Mouse (Mus musculus) liver, postnatal 0 days (tissue): ENCODE measurements around the gene Ahsg. TPM values are rescaled to one million over a fixed set of nuclear protein-coding genes. Genes with fewer than 3 reads are reported as not detected.

Experiments used
- ATAC-seq: fragments of 200-750 bp; cut with Nextera tagmentation; 2 replicates; pipeline ENCODE4 v1.8.0; 2017; ENCODE audit warnings: mild to moderate bottlenecking, moderate library complexity
- DNase-seq: peaks from one replicate; pipeline ENCODE4 v3.0.0-alpha.2; 2016
- H3K27ac ChIP-seq: fragments of 300-500 bp; sonication (generic); 2 replicates; pipeline ENCODE4 v1.5.1; 2014; ENCODE audit warnings: antibody characterized with exemption, moderate library complexity, mild to moderate bottlenecking, low read depth
- H3K27me3 ChIP-seq: fragments of 300-500 bp; sonication (generic); 2 replicates; pipeline ENCODE4 v1.6.1; 2014; ENCODE audit warnings: low read length, control low read depth, mixed read lengths; ENCODE audit not compliant: insufficient read depth
- H3K36me3 ChIP-seq: fragments of 300-500 bp; sonication (generic); replicated peaks from 2 replicates; pipeline ENCODE4 v1.6.1; 2014; ENCODE audit warnings: mild to moderate bottlenecking, control low read depth, low read length, moderate library complexity, mixed read lengths; ENCODE audit not compliant: insufficient read depth
- H3K4me1 ChIP-seq: fragments of 300-500 bp; sonication (generic); 2 replicates; pipeline ENCODE4 v1.6.1; 2014; ENCODE audit warnings: antibody characterized with exemption, mild to moderate bottlenecking, control low read depth; ENCODE audit not compliant: insufficient read depth
- H3K4me2 ChIP-seq: fragments of 300-500 bp; sonication (generic); 2 replicates; pipeline ENCODE4 v1.6.1; 2014; ENCODE audit warnings: low read depth, mild to moderate bottlenecking, low read length, moderate library complexity, mixed read lengths
- H3K4me3 ChIP-seq: fragments of 300-500 bp; sonication (generic); 2 replicates; pipeline ENCODE4 v1.5.1; 2014; ENCODE audit warnings: low read depth, low read length
- H3K9ac ChIP-seq: fragments of 300-500 bp; sonication (generic); replicated peaks from 2 replicates; pipeline ENCODE4 v1.6.1; 2014; ENCODE audit warnings: mild to moderate bottlenecking, moderate library complexity
- H3K9me3 ChIP-seq: fragments of 300-500 bp; sonication (generic); 2 replicates; pipeline ENCODE4 v1.6.1; 2016; ENCODE audit warnings: mild to moderate bottlenecking, control low read depth, low read length, mixed read lengths
- CTCF ChIP-seq: sonication (generic); IDR thresholded peaks from 2 replicates; pipeline ENCODE4 v1.5.1; 2016; ENCODE audit warnings: antibody characterized with exemption, low read depth
- EP300 ChIP-seq: IDR thresholded peaks from 2 replicates; pipeline ENCODE4 v1.6.1; 2016; ENCODE audit warnings: antibody characterized with exemption, low read depth, mild to moderate bottlenecking
- whole genome bisulfite sequencing: fragments of 180-500 bp; shearing (Covaris S2); extraction: QIAGEN DNeasy Blood & Tissue Kit; methylation state at CpG from one replicate; pipeline ENCODE4 v1.1.7; 2014; ENCODE audit not compliant: insufficient replicate concordance; 5-methylcytosine and 5-hydroxymethylcytosine counted together
- polyA plus RNA-seq: library from polyadenylated mRNA; unstranded; fragments of >200 nt; fragmentation: Nextera tagmentation; extraction: Ambion mirVana; gene quantifications from 2 replicates; pipeline ENCODE4 v1.2.1, GENCODE M21; 2015

Gene Ahsg
- polyA plus RNA-seq, 1 experiment from 2014 or later, result 27,060 TPM

- Histone ChIP-seq H3K4me2 (no peak overlapping the region), H3K4me3 (no peak overlapping the region), H3K27ac (0 out of 2 replicates have a peak overlapping the region, but pooled peaks have one; percentile 30), H3K9me3 (no peaks in the 10 kb centered on the region), H3K9ac (no peak overlapping the region), H3K4me1 (0 out of 2 replicates have a peak, but pooled peaks cover 2% of the 10 kb centered on the region), H3K27me3 (no peaks in the 10 kb centered on the region), H3K36me3 (no peaks in the 10 kb centered on the region)
- TF ChIP-seq EP300, result no peak
- no peak for TF ChIP-seq CTCF
- ATAC-seq (no peak), DNase-seq (no peak)
- WGBS, result 70% methylated on average over 2 of the region's 2 CpGs
Measured at GRCm38 (mm10) chr16:22947371-22947770, 56.3 kb downstream of the Ahsg start.

Other genes starting within 250 kb of the Ahsg start
- gene Dgkg, start 234.1 kb upstream of the Ahsg start, polyA plus RNA-seq, result 0.93 and 1.1 TPM in 2 replicates
- not detected in 2 replicates for gene Crygs, start 79.7 kb upstream of the Ahsg start, polyA plus RNA-seq
- gene Tbccd1, start 33.6 kb upstream of the Ahsg start, polyA plus RNA-seq, result 13.7 and 14.6 TPM in 2 replicates
- gene Dnajb11, start 33.4 kb upstream of the Ahsg start, polyA plus RNA-seq, result 48.9 and 50.3 TPM in 2 replicates
- 578 and 644 TPM in 2 replicates for gene Fetub, start 27.1 kb downstream of the Ahsg start, polyA plus RNA-seq
- gene Hrg, start 59.8 kb downstream of the Ahsg start, polyA plus RNA-seq, result 443 and 542 TPM in 2 replicates
- 348 and 384 TPM in 2 replicates for gene Kng2, start 138.2 kb downstream of the Ahsg start, polyA plus RNA-seq
- gene Kng1, start 166.6 kb downstream of the Ahsg start, polyA plus RNA-seq, result 5,182 and 5,316 TPM in 2 replicates
- 49.1 and 52.5 TPM in 2 replicates for gene Eif4a2, start 216.2 kb downstream of the Ahsg start, polyA plus RNA-seq
- 54.3 and 59.4 TPM in 2 replicates for gene Rfc4, start 236.5 kb downstream of the Ahsg start, polyA plus RNA-seq